Mouse (Mus musculus) embryonic facial prominence, embryonic 11.5 days (tissue): ENCODE measurements around the gene Knl1. TPM values are rescaled to one million over a fixed set of nuclear protein-coding genes. Genes with fewer than 3 reads are reported as not detected.

ENCODE experiments used
- ATAC-seq: fragments of 200-750 bp; cut with Nextera tagmentation; replicated peaks from 2 replicates; pipeline ENCODE4 v1.8.0; 2017; ENCODE audit warnings: low read depth; ENCODE audit not compliant: insufficient number of reproducible peaks, low FRiP score, low TSS enrichment
- DNase-seq: peaks from one replicate; pipeline ENCODE4 v3.0.0-alpha.2; 2015; ENCODE audit warnings: low spot score
- H3K27ac ChIP-seq: fragments of 300-500 bp; sonication (generic); replicated peaks from 2 replicates; pipeline ENCODE4 v1.5.1; 2014; ENCODE audit warnings: mild to moderate bottlenecking, low read depth, low read length, control low read depth
- H3K27me3 ChIP-seq: fragments of 300-500 bp; sonication (generic); 2 replicates; pipeline ENCODE4 v1.6.1; 2014; ENCODE audit warnings: mild to moderate bottlenecking, low read length, moderate library complexity, mixed read lengths; ENCODE audit not compliant: control insufficient read depth, insufficient read depth
- H3K36me3 ChIP-seq: fragments of 300-500 bp; sonication (generic); replicated peaks from 2 replicates; pipeline ENCODE4 v1.6.1; 2014; ENCODE audit warnings: low read depth, mild to moderate bottlenecking, low read length, moderate library complexity, mixed read lengths; ENCODE audit not compliant: control insufficient read depth, insufficient read depth
- H3K4me1 ChIP-seq: fragments of 300-500 bp; sonication (generic); 2 replicates; pipeline ENCODE4 v1.6.1; 2014; ENCODE audit warnings: low read length, mixed read lengths; ENCODE audit not compliant: control insufficient read depth, insufficient read depth
- H3K4me2 ChIP-seq: fragments of 300-500 bp; sonication (generic); 2 replicates; pipeline ENCODE4 v1.6.1; 2014; ENCODE audit warnings: low read depth, mild to moderate bottlenecking, control low read depth, low read length, moderate library complexity
- H3K4me3 ChIP-seq: fragments of 300-500 bp; sonication (generic); 2 replicates; pipeline ENCODE4 v1.5.1; 2014; ENCODE audit warnings: low read depth, low read length, control low read depth
- H3K9ac ChIP-seq: fragments of 300-500 bp; sonication (generic); replicated peaks from 2 replicates; pipeline ENCODE4 v1.6.1; 2014; ENCODE audit warnings: mild to moderate bottlenecking, control low read depth, low read length
- H3K9me3 ChIP-seq: fragments of 300-500 bp; sonication (generic); replicated peaks from 2 replicates; pipeline ENCODE4 v1.6.1; 2016; ENCODE audit warnings: mild to moderate bottlenecking, low read length, inconsistent platforms, mixed read lengths; ENCODE audit not compliant: control insufficient read depth
- WGBS: fragments of 180-500 bp; shearing (Covaris S2); extraction: QIAGEN DNeasy Blood & Tissue Kit; methylation state at CpG from one replicate; pipeline ENCODE4 v1.1.7; 2014; 5-methylcytosine and 5-hydroxymethylcytosine counted together
- polyA plus RNA-seq: library from polyadenylated mRNA; unstranded; fragments of >200 nt; fragmentation: Nextera tagmentation; extraction: Ambion mirVana; gene quantifications from 2 replicates; pipeline ENCODE4 v1.2.1, GENCODE M21; 2014

The Knl1 gene
- 40.8 and 43.2 TPM in 2 replicates for polyA plus RNA-seq

- DNase-seq (peak; percentile 97), ATAC-seq (peak; percentile 95)
- under 1% methylated on average over 77 of the region's 77 CpGs for WGBS
- H3K4me3 ChIP-seq, result peak within 1 kb of the TSS; percentile 74
- no peaks in the 10 kb centered on the region for H3K4me1 ChIP-seq
- H3K27ac ChIP-seq, result peak within 1 kb of the TSS; percentile 77
- peak within 1 kb of the TSS; percentile 76 for H3K9ac ChIP-seq
- H3K36me3 ChIP-seq, result no peaks in the 10 kb centered on the region
- H3K4me2 ChIP-seq, result peak within 1 kb of the TSS; percentile 42
- H3K9me3 ChIP-seq, result no peaks in the 10 kb centered on the region
- H3K27me3 ChIP-seq, result no peaks in the 10 kb centered on the region
These were observed at the start of gene Knl1 for GRCm38 (mm10) chr2:119046649-119047611. TSS of gene Knl1 (plus strand) at chr2:119047119.

GRCm38 (mm10) chr2:118998115-118998866 is 48.6 kb upstream of the Knl1 start:
- Histone ChIP-seq H3K27ac (no peak overlapping the region), H3K27me3 (no peaks in the 10 kb centered on the region; the same call in 1 of the 2 replicates), H3K9me3 (no peaks in the 10 kb centered on the region), H3K4me1 (no peaks in the 10 kb centered on the region), H3K9ac (no peak overlapping the region), H3K36me3 (no peaks in the 10 kb centered on the region), H3K4me2 (no peak overlapping the region), H3K4me3 (no peak overlapping the region)
- ATAC-seq, result no peak
- DNase-seq, result no peak
- WGBS, result 76% methylated on average over 6 of the region's 6 CpGs

- Histone ChIP-seq H3K9ac (no peak overlapping the region), H3K9me3 (no peaks in the 10 kb centered on the region), H3K36me3 (no peaks in the 10 kb centered on the region), H3K4me3 (no peak overlapping the region), H3K4me1 (no peaks in the 10 kb centered on the region), H3K27me3 (no peaks in the 10 kb centered on the region; the same call in 1 of the 2 replicates), H3K4me2 (no peak overlapping the region), H3K27ac (no peak overlapping the region)
- DNase-seq (no peak), ATAC-seq (no peak)
- 58% methylated on average over 3 of the region's 3 CpGs for WGBS
These were observed 47.8 kb upstream of the Knl1 start for GRCm38 (mm10) chr2:118999025-118999639.

GRCm38 (mm10) chr2:119006886-119007285 is 40.0 kb upstream of the Knl1 start:
- Histone ChIP-seq H3K27me3 (no peaks in the 10 kb centered on the region), H3K4me2 (no peak overlapping the region), H3K9me3 (no peaks in the 10 kb centered on the region), H3K27ac (no peak overlapping the region), H3K4me1 (no peaks in the 10 kb centered on the region), H3K9ac (no peak overlapping the region), H3K4me3 (no peak overlapping the region), H3K36me3 (no peaks in the 10 kb centered on the region)
- DNase-seq (no peak), ATAC-seq (no peak)
- 84% methylated on average over 7 of the region's 7 CpGs for WGBS

- no peak overlapping the region for H3K27ac ChIP-seq
- WGBS, result 98% methylated on average over 2 of the region's 2 CpGs
- no peak for ATAC-seq
- H3K4me2 ChIP-seq, result no peak overlapping the region
- no peak overlapping the region for H3K9ac ChIP-seq
- no peaks in the 10 kb centered on the region for H3K27me3 ChIP-seq
- H3K4me1 ChIP-seq, result no peaks in the 10 kb centered on the region
- H3K9me3 ChIP-seq, result no peaks in the 10 kb centered on the region
- H3K36me3 ChIP-seq, result no peaks in the 10 kb centered on the region
- H3K4me3 ChIP-seq, result no peak overlapping the region
- no peak for DNase-seq
These were observed 37.5 kb upstream of the Knl1 start for GRCm38 (mm10) chr2:119009376-119009775.

GRCm38 (mm10) chr2:119014989-119015388 is 31.9 kb upstream of the Knl1 start:
- H3K9me3 ChIP-seq, result no peaks in the 10 kb centered on the region
- WGBS, result 80% methylated on average over 7 of the region's 7 CpGs
- no peaks in the 10 kb centered on the region for H3K27me3 ChIP-seq
- no peak overlapping the region for H3K9ac ChIP-seq
- no peaks in the 10 kb centered on the region for H3K36me3 ChIP-seq
- no peak for ATAC-seq
- H3K27ac ChIP-seq, result no peak overlapping the region
- H3K4me3 ChIP-seq, result no peak overlapping the region
- H3K4me2 ChIP-seq, result no peak overlapping the region
- no peaks in the 10 kb centered on the region; the same call in none of the 2 replicates for H3K4me1 ChIP-seq
- no peak for DNase-seq

GRCm38 (mm10) chr2:119015604-119016180 is 31.2 kb upstream of the Knl1 start:
- 80% methylated on average over 12 of the region's 12 CpGs for WGBS
- DNase-seq, result no peak

More at GRCm38 (mm10) chr2:119015604-119016180, 31.2 kb upstream of the Knl1 start:
- Histone ChIP-seq H3K4me1 (no peaks in the 10 kb centered on the region; the same call in none of the 2 replicates), H3K27me3 (no peaks in the 10 kb centered on the region), H3K9me3 (no peaks in the 10 kb centered on the region), H3K27ac (no peak overlapping the region), H3K4me3 (no peak overlapping the region), H3K36me3 (no peaks in the 10 kb centered on the region), H3K4me2 (no peak overlapping the region), H3K9ac (no peak overlapping the region)
- ATAC-seq, result no peak
